Mouse (Mus musculus): ENCODE measurements around the gene Olfr18.
"Not testable (repeated sequence)": the region's sequence is repeated elsewhere in the genome, so short reads cannot be mapped to it uniquely, and the experiment has no call there.

The Olfr18 gene

DNA sequence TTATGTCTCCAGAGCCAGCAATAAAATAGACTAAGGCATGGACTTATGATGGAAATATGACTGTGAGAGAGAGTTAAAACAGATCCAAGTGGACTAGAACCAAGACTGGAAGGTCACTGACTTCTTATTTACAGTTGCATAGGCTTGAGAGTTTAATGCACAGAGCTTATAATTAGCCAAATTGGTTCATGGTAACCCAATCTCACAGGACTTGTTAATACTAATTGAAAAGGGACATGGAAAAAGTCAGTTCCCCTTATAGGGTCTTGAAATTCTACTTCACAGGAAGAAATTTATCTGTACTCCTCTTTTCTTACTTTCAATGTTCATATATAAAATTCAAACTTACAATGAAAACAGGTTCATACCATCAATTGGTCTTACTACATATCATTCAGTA lies at the start of gene Olfr18:
Olfr18 (minus strand) TSS at position 101 of the 400 bp plus-strand sequence.
- DNase-seq (ENCODE audit: low spot score) = no peak

DNA sequence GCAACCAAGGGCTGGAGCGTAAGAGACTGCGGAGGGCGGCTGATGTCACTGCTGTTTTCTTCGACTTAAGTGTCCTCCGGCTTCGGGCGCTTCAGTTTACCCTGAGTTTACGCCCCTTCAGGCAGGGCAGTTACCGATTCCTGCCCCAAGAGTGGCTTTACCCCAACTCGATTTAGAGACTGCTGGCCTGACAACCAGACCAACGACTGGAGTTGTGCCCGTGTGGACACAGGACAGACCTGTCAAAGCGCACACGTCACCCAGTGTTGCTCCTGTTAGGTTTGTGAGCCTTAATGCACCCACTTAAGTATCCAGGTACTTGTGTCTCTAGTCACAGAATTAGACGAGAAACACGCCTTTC lies 49.4 kb upstream of the Olfr18 start:
- no peak for DNase-seq (ENCODE audit: low spot score)

DNA sequence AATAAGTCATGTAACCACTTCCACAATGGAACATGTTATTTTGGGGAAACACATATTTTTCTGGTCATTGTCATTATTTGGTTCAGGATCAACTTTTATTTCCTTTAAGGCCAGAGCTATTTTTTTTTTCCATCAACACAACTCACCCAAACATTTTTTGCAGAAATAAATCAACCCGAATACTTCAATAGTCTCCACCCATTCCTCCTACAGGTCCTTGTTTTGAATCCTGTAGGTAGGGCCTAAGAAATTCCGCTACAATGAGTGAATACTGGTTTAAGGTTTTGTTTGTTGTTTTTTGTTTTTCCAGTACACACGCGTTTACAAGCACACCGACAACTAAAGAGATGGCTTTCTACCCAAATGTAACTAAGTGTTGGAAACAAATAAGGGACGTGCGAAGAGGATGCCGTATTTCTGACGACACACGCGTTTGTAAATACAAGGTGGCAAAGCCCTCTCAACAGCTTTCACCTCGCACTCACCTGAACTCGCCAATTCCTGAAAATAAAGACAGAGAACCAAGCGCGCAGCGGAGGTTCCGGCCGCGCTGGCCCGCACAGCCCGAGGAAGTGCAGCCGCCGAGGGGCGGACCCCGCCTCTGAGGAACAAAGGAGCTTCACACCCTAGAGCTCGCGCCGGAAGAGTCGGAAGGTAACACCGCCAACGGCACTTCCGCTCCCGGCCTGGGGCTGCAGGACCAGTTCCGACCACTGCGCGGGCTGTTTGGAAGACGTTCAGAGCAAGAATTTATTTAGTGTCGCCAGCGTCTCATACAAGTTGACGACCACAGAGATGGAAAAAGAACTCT lies 48.8 kb upstream of the Olfr18 start, which contains the start of gene Zfp560:
Zfp560 (minus strand) TSS at position 646 of the 811 bp plus-strand sequence.
- DNase-seq (ENCODE audit: low spot score) = peak; percentile 89

DNA sequence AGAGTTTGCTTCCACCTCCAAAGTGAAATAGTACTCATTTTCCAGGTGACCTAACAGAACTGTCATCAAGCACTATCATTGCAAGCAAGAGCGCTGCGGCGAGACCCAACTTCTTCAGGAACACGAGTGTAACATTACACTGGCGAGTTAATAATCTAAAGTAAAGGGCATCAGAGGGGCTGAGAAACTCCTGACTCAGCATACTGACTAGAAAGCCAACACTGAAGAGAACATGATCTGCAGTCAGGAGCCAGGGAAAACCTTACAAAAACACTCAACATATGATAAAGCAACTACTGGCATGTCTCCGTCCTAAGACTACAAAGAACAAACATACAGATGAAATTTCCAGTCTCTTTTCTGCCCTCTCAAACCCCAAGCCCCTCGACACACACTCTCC lies 47.8 kb upstream of the Olfr18 start:
- no peak for DNase-seq (ENCODE audit: low spot score)

DNA sequence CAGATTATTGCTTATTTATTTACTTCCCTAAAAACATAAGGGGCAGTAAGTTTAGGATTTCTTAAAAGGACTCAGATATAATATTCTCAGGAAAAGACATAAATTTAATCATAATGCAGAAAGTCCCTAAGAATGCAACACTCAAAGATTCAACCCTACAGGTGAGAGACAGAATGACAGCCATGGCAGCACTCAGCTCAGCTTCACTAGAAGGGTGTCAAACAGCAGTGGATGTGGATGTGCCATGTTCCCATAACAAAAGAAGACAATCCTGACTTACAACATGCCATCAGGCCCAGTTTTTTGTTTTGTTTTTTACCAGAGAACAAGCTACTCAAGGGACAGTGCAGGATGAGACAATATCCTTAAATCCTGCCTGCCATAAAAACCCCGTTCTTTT lies 38.8 kb upstream of the Olfr18 start:
- no peak for DNase-seq (ENCODE audit: low spot score)

DNA sequence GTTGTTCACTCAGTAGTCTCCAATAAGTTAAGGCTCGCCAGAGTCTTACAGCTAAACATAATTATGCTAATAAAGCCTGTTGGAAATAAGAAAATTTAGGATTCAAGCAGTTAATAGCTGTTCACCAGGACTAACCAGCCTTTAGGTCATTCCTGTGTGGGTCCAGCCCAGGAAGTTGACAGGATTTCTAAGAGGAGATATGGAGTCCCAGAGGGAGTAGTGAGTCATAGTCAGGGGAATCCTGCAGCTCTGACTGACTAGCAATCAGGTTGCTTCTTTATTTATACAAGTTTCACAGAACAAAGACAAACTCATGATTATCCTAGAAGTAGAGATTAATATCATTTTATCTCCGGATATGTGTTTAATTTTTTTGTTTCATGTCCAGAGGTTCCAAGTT lies 31.4 kb upstream of the Olfr18 start:
- DNase-seq (ENCODE audit: low spot score) = no peak

DNA sequence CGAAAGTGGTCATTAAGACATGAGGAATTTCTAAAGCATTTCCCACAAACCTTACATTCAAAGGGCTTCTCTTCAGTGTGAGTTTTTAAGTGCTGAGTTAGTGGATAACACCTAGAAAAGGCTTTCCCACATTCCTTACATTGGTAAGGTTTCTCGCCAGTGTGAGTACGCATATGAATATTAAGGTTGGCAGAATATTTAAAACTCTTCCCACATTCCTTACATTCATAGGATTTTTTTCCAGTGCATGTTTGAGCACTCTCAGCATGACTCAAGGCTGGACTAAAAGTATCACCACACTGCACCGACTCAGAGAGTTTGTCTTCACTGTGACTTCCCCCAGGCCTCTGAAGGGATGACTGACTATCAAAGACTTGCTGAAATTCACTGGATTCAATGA lies 12.6 kb upstream of the Olfr18 start:
- DNase-seq (ENCODE audit: low spot score) = no peak

DNA sequence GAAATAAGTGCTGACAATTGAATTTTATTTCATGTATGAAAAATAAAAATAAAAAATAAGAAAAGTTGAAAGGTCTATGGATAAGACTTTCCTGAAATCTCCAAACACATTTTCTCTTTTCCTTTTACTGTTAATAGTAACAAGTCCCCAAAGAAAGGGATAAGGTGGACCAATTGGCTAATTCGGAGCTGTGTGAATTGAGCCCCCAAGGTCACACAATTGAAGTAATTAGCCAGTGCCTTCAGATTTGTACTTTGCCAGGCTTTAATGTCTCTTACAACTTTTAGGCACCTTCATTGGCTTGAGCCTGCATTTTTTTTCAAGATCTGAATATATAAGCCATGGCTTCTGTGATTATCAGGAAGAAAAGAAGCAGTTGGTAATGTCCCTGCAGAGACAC lies 37.7 kb downstream of the Olfr18 start, which contains the start of gene Olfr873:
Olfr873 (plus strand) TSS at position 301 of the 400 bp plus-strand sequence.
- DNase-seq (ENCODE audit: low spot score) = no peak

DNA sequence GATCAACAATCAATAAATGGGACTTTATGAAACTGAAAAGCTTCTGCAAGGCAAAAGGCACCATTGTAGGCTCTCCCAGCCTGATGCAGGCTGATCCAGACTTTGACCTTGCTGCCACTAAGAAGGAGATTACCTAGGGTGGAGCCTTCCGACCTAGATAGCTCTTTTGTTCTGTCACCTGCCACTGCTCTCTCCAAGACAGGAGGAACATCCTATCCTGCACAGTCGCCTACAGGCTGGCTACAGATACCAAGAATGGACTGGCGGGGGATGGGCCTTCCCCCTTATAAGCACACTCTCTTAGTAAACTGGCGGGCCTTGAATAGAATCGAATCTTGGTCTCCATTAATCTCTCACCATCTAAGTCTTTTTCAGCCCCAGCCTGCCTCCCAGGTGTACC lies 40.3 kb downstream of the Olfr18 start:
- not testable (repeated sequence) for DNase-seq (ENCODE audit: low spot score)

DNA sequence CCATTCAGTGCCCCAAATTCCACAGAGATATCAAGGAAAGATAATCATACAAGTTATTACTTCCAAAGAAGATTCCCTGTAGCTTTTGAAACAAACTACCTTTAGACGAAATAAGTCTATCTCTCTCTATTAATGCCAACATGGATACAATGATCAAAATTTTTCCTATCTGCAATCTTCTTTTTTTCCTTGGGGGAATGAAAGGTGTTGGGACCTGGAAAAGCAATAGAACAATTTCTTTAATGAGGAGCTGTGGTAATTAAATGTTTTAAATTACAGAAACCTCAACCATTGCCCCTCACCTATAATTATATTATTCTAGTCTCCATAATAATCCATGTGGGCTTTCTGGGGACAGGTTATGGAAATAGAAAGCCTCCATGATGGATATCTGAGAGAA lies 53.8 kb downstream of the Olfr18 start, which contains the start of gene Olfr39:
Olfr39 (plus strand) TSS at position 301 of the 400 bp plus-strand sequence.
- DNase-seq (ENCODE audit: low spot score) = no peak
